Mouse (Mus musculus): ENCODE measurements around the gene Mllt3.

DNA sequence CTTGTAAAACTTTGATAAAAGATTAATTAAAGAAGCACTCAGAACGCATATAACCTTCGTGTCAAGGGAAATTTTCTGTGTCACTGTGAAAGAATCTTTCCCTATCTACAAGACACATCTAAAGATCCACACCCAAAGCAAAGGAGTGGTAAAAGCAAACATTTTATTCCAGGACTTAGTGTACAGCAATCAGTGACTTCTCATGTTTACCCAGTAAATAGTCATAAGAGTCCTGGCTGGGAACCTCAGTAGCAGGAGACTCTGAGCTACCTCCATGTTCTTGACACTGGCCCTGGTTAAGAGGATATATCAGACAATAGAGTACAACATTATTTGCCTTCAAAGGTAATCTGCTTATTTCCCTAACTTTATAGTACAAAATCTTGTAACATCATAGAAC lies 233.7 kb downstream of the Mllt3 start:
- TF ChIP-seq EP300 (IDR thresholded peaks at IDR 0.05; ENCODE audit: low read depth) (no peak), CTCF (IDR thresholded peaks at IDR 0.05; ENCODE audit: low read depth) (no peak)
